Mouse (Mus musculus) ES-E14 (cell line): ENCODE measurements at regions not wholly inside any gene's neighbourhood (a gene's known extent, or its start where the extent isn't known, plus 50 kb on each side); places are given as distances from the start of the nearest gene placed in this dataset.

ENCODE experiments used
- DNase-seq: peaks from one replicate; pipeline ENCODE4 v3.0.0-alpha.2; 2013; ENCODE audit warnings: low read depth, low spot score
- H3K27ac ChIP-seq: 2 replicates; pipeline ENCODE4 v1.5.1; 2012; ENCODE audit warnings: low read depth, mild to moderate bottlenecking, low read length, moderate library complexity, mixed read lengths; ENCODE audit not compliant: poor library complexity, insufficient read depth, severe bottlenecking
- H3K36me3 ChIP-seq: 2 replicates; pipeline ENCODE4 v1.6.1; 2012; ENCODE audit warnings: mild to moderate bottlenecking, low read length, moderate library complexity, mixed read lengths; ENCODE audit not compliant: control insufficient read depth, poor library complexity, insufficient read depth, severe bottlenecking
- H3K4me1 ChIP-seq, 2 experiments: fragments of 150-350 bp in 1 of 2; sonication (generic) in 1 of 2; 2 replicates each; pipeline ENCODE4 v1.6.1; 2012; ENCODE audit warnings: low read length in 2 of 2, mild to moderate bottlenecking in 1 of 2, mixed read lengths in 1 of 2; ENCODE audit not compliant: control insufficient read depth in 2 of 2, insufficient read depth in 2 of 2, poor library complexity in 1 of 2
- H3K4me3 ChIP-seq, 2 experiments: fragments of 150-350 bp in 1 of 2; sonication (generic) in 1 of 2; 2 replicates each; pipeline ENCODE4 v1.5.1; 2012; ENCODE audit warnings: low read length in 2 of 2, low read depth in 1 of 2, mild to moderate bottlenecking in 1 of 2, mixed read lengths in 1 of 2; ENCODE audit not compliant: insufficient read depth in 1 of 2, poor library complexity in 1 of 2, severe bottlenecking in 1 of 2
- H3K9ac ChIP-seq: 2 replicates; pipeline ENCODE4 v1.6.1; 2012; ENCODE audit warnings: low read depth, mild to moderate bottlenecking, low read length, mixed read lengths; ENCODE audit not compliant: poor library complexity, insufficient read depth, severe bottlenecking
- H3K9me3 ChIP-seq: fragments of 150-350 bp; sonication (generic); 2 replicates; pipeline ENCODE4 v1.6.1; 2012; ENCODE audit warnings: low read depth, mild to moderate bottlenecking, low read length; ENCODE audit not compliant: control insufficient read depth, insufficient read depth
- CHD2 ChIP-seq: IDR thresholded peaks from 2 replicates; pipeline ENCODE4 v1.6.1; 2014; ENCODE audit warnings: mild to moderate bottlenecking, low read depth, low read length, inconsistent platforms
- HCFC1 ChIP-seq: IDR thresholded peaks from 2 replicates; pipeline ENCODE4 v1.6.1; 2012; ENCODE audit warnings: low read length, inconsistent platforms, borderline replicate concordance; ENCODE audit not compliant: insufficient read depth
- MAFK ChIP-seq: IDR thresholded peaks from 2 replicates; pipeline ENCODE4 v1.6.1; 2014; ENCODE audit warnings: mild to moderate bottlenecking, low read depth, low read length, inconsistent platforms; ENCODE audit not compliant: insufficient read depth
- ZC3H11A ChIP-seq: IDR thresholded peaks from 2 replicates; pipeline ENCODE4 v1.6.1; 2012; ENCODE audit warnings: low read depth, mild to moderate bottlenecking, inconsistent platforms, low read length, borderline replicate concordance
- ZNF384 ChIP-seq: IDR thresholded peaks from 2 replicates; pipeline ENCODE4 v1.6.1; 2012; ENCODE audit warnings: low read depth, low read length, inconsistent platforms
- in situ Hi-C, 2 experiments: fragments of 600-800 bp; cut with MboI; formaldehyde crosslinking; loops; one replicate each; pipeline ENCODE4 v1.15.1; 2025; ENCODE audit warnings: low sequenced_read_pairs in 2 of 2, inconsistent platforms in 1 of 2; ENCODE audit not compliant: unreplicated experiment in 2 of 2

DNA sequence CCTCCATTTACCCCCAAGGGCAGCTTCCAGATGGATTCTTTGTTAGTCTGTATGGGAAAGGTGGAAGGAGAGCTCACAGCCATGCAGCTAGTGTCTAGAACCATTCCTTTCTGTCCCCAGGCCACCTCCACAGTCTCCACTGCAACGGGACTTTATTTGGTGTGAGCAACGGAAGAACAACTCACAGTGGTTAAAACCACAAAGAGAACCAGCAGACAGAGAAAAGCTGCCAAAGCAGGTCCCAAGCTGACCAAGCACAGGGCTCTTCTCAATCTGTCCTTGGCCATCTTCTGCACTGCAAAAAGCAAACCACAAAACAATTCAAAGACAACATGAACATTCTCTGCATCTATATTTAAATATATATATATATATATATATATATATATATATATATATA, 98.1 kb downstream of the Eif4e start:
- H3K27ac ChIP-seq: no peak overlapping the region
- in situ Hi-C loops: no loop called here
- no peak for DNase-seq
- H3K36me3 ChIP-seq: no peaks in the 10 kb centered on the region
- H3K4me3 ChIP-seq: no peak overlapping the region
- TF ChIP-seq ZNF384: no peak
- no peak for TF ChIP-seq ZC3H11A
- TF ChIP-seq MAFK: no peak
- TF ChIP-seq HCFC1: no peak
- no peak for TF ChIP-seq CHD2
- no peaks in the 10 kb centered on the region for H3K9me3 ChIP-seq
- no peaks in the 10 kb centered on the region for H3K4me1 ChIP-seq
- H3K9ac ChIP-seq: no peak overlapping the region

DNA sequence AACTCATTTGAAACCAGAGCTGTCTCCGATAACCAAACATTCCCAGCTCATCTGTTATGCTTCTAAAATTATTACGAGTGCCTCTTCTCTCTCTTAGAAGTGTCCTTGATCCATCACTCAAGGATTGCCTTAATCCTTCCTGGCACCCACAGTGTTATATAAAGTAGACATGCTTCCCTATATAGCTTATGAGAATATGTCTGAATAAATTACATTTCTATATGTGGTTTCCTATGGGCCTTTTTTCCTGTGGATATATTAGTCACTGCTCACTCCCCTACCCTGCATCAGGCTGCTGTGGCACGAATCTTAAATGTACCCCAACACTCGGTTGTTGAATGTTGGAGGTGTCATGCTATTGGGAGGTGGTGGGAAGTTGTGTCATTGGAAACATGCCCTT, 100.3 kb downstream of the Eif4e start:
- no peak for DNase-seq
- no peaks in the 10 kb centered on the region for H3K4me1 ChIP-seq
- in situ Hi-C loops: loop anchor here (25.0 kb wide), 2 partner anchors 286 to 561 kb away; no protein-coding TSS in a partner anchor
- no peak for TF ChIP-seq ZNF384
- TF ChIP-seq HCFC1: no peak
- TF ChIP-seq MAFK: no peak
- TF ChIP-seq CHD2: no peak
- TF ChIP-seq ZC3H11A: no peak
- H3K4me3 ChIP-seq: no peak overlapping the region
- no peak overlapping the region for H3K27ac ChIP-seq
- H3K9me3 ChIP-seq: no peaks in the 10 kb centered on the region
- H3K9ac ChIP-seq: no peak overlapping the region
- no peaks in the 10 kb centered on the region for H3K36me3 ChIP-seq

DNA sequence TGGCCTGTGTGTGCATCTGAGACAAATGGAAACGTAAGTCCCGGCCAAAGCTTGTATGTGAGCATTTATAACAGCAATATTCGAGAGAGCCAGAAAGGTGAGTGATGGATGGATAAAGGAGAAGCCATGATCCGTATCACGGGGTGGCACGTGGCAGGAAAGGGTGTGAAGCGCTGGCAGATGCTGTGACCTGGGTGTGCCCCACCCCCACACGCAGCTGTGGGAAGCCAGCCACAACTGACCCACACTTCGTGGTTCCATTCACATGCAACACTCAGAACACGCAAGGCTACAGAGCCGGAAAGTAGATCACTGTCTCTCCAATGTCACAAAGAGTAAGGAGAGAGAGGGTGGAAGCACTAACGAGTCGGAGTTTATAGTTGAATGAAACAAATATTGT, 104.3 kb downstream of the Eif4e start:
- no peak for DNase-seq
- in situ Hi-C loops: loop anchor here (25.0 kb wide), 2 partner anchors 282 to 557 kb away; no protein-coding TSS in a partner anchor
- Histone ChIP-seq H3K4me3 (no peak overlapping the region), H3K9me3 (no peaks in the 10 kb centered on the region), H3K4me1 (no peaks in the 10 kb centered on the region), H3K36me3 (no peaks in the 10 kb centered on the region), H3K27ac (no peak overlapping the region), H3K9ac (no peak overlapping the region)
- TF ChIP-seq ZC3H11A (no peak), HCFC1 (no peak), MAFK (no peak), ZNF384 (no peak), CHD2 (no peak)

DNA sequence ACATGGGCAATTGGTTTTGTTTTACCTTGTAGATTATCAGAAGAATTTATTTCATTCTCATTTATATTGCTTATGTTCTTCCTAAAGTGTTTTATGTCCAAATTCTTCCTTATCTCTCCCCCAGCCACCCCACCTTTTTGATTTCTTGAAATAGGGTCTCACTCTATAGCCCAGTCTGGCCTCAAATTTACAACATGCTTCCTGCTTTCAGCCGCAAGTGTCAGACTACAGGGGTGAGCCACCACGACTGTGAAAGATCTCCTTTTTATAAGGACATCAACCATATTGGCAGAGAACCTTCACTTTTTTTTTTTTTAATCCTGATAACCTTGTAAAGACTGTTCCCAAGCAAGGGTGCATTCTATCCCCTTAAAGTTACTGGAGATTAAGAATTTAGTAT, 106.1 kb downstream of the Eif4e start:
- Histone ChIP-seq H3K27ac (no peak overlapping the region), H3K36me3 (no peaks in the 10 kb centered on the region), H3K9ac (no peak overlapping the region), H3K4me3 (no peak overlapping the region), H3K9me3 (no peaks in the 10 kb centered on the region), H3K4me1 (no peaks in the 10 kb centered on the region)
- in situ Hi-C loops: loop anchor here (25.0 kb wide), 2 partner anchors 280 to 555 kb away; no protein-coding TSS in a partner anchor
- DNase-seq: no peak
- no peak for TF ChIP-seq CHD2
- no peak for TF ChIP-seq ZC3H11A
- TF ChIP-seq HCFC1: no peak
- TF ChIP-seq MAFK: no peak
- TF ChIP-seq ZNF384: no peak

DNA sequence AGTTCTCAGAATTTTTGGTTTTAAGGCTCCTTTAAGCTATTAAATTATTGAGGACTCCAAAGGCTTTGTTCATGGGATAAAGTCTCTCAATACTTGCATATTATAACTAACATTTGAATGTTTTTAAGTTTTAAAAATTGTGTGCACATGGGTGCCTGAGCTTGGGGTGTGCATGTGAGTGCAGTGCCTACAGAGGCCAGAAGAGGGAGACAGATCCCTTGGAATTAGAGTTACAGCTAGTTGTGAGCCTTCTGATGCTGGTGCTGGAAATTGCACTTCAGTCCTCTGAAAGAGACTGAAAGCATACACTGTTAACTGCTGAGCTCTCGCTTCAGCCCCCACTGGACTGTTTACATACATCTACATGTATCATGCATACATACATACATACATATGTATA, 100.0 kb upstream of the Tspan5 start:
- in situ Hi-C loops: loop anchor here (10.0 to 25.0 kb wide), 3 partner anchors 263 to 545 kb away; no protein-coding TSS in a partner anchor
- no peaks in the 10 kb centered on the region for H3K36me3 ChIP-seq
- DNase-seq: peak; percentile 54
- H3K4me1 ChIP-seq: peaks cover 4 to 8% of the 10 kb centered on the region in 2 experiments; a peak in 2 of 4 replicates
- H3K9ac ChIP-seq: no peak overlapping the region
- H3K27ac ChIP-seq: no peak overlapping the region
- TF ChIP-seq HCFC1 (no peak), CHD2 (no peak), ZC3H11A (peak; percentile 99), MAFK (no peak)
- H3K9me3 ChIP-seq: no peaks in the 10 kb centered on the region
- H3K4me3 ChIP-seq: no peak overlapping the region
